Mouse (Mus musculus): ENCODE results near the gene Lmtk3. TPM values are rescaled to one million over a fixed set of nuclear protein-coding genes. Genes with fewer than 3 reads are reported as not detected.
A peak's percentile ranks its signal among the peaks of the same experiment; 100 is the strongest.

Lmtk3 gene
- total and polyA plus RNA-seq, 3 experiments = 0.19 to 0.34 (median 0.30) TPM

GRCm38 (mm10) chr7:45782271-45782670 lies 1.3 kb upstream of the Lmtk3 start:
- DNase-seq (ENCODE audit: extremely low read depth) = no peak
- Histone ChIP-seq H3K4me3 (replicated peaks in 1 of 3; ENCODE audit: low read depth in 2 of 3, low read length in 2 of 3, poor library complexity in 1 of 3) (no peak overlapping the region), H3K4me1 (ENCODE audit: control insufficient read depth in 1 of 2, insufficient read depth in 2 of 2) (peaks cover 15 to 23% of the 10 kb centered on the region in 2 experiments), H3K79me2 (replicated peaks; ENCODE audit: control insufficient read depth, extremely low read depth, insufficient read depth, poor library complexity, severe bottlenecking) (no peaks in the 10 kb centered on the region), H3K4me2 (ENCODE audit: insufficient read depth, low read depth, poor library complexity, severe bottlenecking) (no peak overlapping the region), H3K9me3 (replicated peaks; ENCODE audit: low read length) (no peaks in the 10 kb centered on the region), H3K27me3 (replicated peaks) (peaks cover 24% of the 10 kb centered on the region), H3K36me3 (replicated peaks in 1 of 2; ENCODE audit: control insufficient read depth in 1 of 2, insufficient read depth in 1 of 2, low read length in 1 of 2) (no peaks in the 10 kb centered on the region), H3K27ac (ENCODE audit: insufficient read depth, low read depth) (no peak overlapping the region), H3K9ac (ENCODE audit: insufficient read depth, low read depth) (no peak overlapping the region)
- TF ChIP-seq SIN3A (IDR thresholded peaks at IDR 0.05; ENCODE audit: low read length) = no peak
- no peak for TF ChIP-seq EP300 (IDR thresholded peaks at IDR 0.05; ENCODE audit: low read length)
- TF ChIP-seq PAX5 (IDR thresholded peaks at IDR 0.05; ENCODE audit: low read length) = no peak
- no peak for TF ChIP-seq JUN (IDR thresholded peaks at IDR 0.05; ENCODE audit: insufficient read depth, low read depth, low read length)
- dilution Hi-C loops (cut with MboI; ENCODE audit: extremely low pct_ligation_motif_present, extremely low pct_unique_long_range_greater_than_20kb, low sequenced_read_pairs) = no loop called here
- in situ Hi-C loops (cut with MboI; ENCODE audit: low pct_ligation_motif_present, low pct_unique_long_range_greater_than_20kb, low sequenced_read_pairs) = no loop called here

GRCm38 (mm10) chr7:45784524-45785372 lies 1.2 kb downstream of the Lmtk3 start, which contains the start of gene Sult2b1:
Gene Sult2b1 (minus strand): TSS chr7:45784669.
- no peak for TF ChIP-seq HCFC1 (IDR thresholded peaks at IDR 0.05; ENCODE audit: low read depth, low read length)
- no peak for TF ChIP-seq SIN3A (IDR thresholded peaks at IDR 0.05; ENCODE audit: low read length)
- no peak for TF ChIP-seq SMC3 (IDR thresholded peaks at IDR 0.05; ENCODE audit: low read depth, low read length)
- no peak for TF ChIP-seq USF2 (conservative IDR thresholded peaks at IDR 0.05; ENCODE audit: low read depth, low read length)
- TF ChIP-seq CTCF (conservative IDR thresholded peaks at IDR 0.05 in 1 of 2, IDR thresholded peaks at IDR 0.05 in 1 of 2; ENCODE audit: low read depth in 2 of 2, low read length in 2 of 2) = no peak
- no peak for TF ChIP-seq MEF2A (IDR thresholded peaks at IDR 0.05; ENCODE audit: borderline replicate concordance, low read depth, low read length)
- TF ChIP-seq CHD2 (IDR thresholded peaks at IDR 0.05; ENCODE audit: low read length) = no peak
- no peak for TF ChIP-seq ZC3H11A (IDR thresholded peaks at IDR 0.05; ENCODE audit: low read depth, low read length)
- TF ChIP-seq MYC (IDR thresholded peaks at IDR 0.05; ENCODE audit: low read depth, low read length) = no peak
- no peak for TF ChIP-seq POLR2AphosphoS2 (IDR thresholded peaks at IDR 0.05; ENCODE audit: low read depth, low read length)
- TF ChIP-seq MAZ (IDR thresholded peaks at IDR 0.05; ENCODE audit: low read depth, low read length) = no peak
- no peak for TF ChIP-seq MXI1 (IDR thresholded peaks at IDR 0.05; ENCODE audit: low read depth, low read length)
- TF ChIP-seq ETS1 (conservative IDR thresholded peaks at IDR 0.05; ENCODE audit: low read depth, low read length) = no peak
- no peak for TF ChIP-seq POLR2A (IDR thresholded peaks at IDR 0.05; ENCODE audit: low read depth, low read length)
- no peak for TF ChIP-seq MAX (IDR thresholded peaks at IDR 0.05; ENCODE audit: low read length)
- TF ChIP-seq RAD21 (IDR thresholded peaks at IDR 0.05; ENCODE audit: low read depth, low read length) = no peak
- TF ChIP-seq GABPA (IDR thresholded peaks at IDR 0.05; ENCODE audit: insufficient replicate concordance, low read depth, low read length) = no peak
- no peak for TF ChIP-seq MAFK (IDR thresholded peaks at IDR 0.05; ENCODE audit: insufficient replicate concordance, low read length)
- Histone ChIP-seq H3K36me3 (replicated peaks in 1 of 2; ENCODE audit: control insufficient read depth in 1 of 2, insufficient read depth in 1 of 2, low read length in 1 of 2) (no peaks in the 10 kb centered on the region), H3K79me2 (replicated peaks; ENCODE audit: control insufficient read depth, extremely low read depth, insufficient read depth, poor library complexity, severe bottlenecking) (no peaks in the 10 kb centered on the region), H3K4me2 (ENCODE audit: insufficient read depth, low read depth, poor library complexity, severe bottlenecking) (peak within 1 kb of the TSS; percentile 37), H3K27ac (ENCODE audit: insufficient read depth, low read depth) (no peak within 1 kb of the TSS), H3K27me3 (replicated peaks) (peaks cover 17% of the 10 kb centered on the region), H3K9ac (ENCODE audit: insufficient read depth, low read depth) (peak within 1 kb of the TSS; percentile 18; the same call in 1 of the 2 replicates), H3K9me3 (replicated peaks; ENCODE audit: low read length) (no peaks in the 10 kb centered on the region), H3K4me3 (replicated peaks in 1 of 3; ENCODE audit: low read depth in 2 of 3, low read length in 2 of 3, poor library complexity in 1 of 3) (peak within 1 kb of the TSS; percentile 48 to 65 (median 53)), H3K4me1 (ENCODE audit: control insufficient read depth in 1 of 2, insufficient read depth in 2 of 2) (peaks cover 10 to 12% of the 10 kb centered on the region in 2 experiments)
- in situ Hi-C loops (cut with MboI; ENCODE audit: low pct_ligation_motif_present, low pct_unique_long_range_greater_than_20kb, low sequenced_read_pairs) (no loop called here), dilution Hi-C loops (cut with MboI; ENCODE audit: extremely low pct_ligation_motif_present, extremely low pct_unique_long_range_greater_than_20kb, low sequenced_read_pairs) (no loop called here)
- DNase-seq (ENCODE audit: extremely low read depth) = no peak
